Mouse (Mus musculus) left cerebral cortex, adult 2 months (tissue): ENCODE measurements around the gene Papln. TPM values are rescaled to one million over a fixed set of nuclear protein-coding genes. Genes with fewer than 3 reads are reported as not detected.

Experiments
- DNase-seq, 2 experiments: peaks; one replicate each; pipeline ENCODE4 v3.0.0; 2021 to 2022; ENCODE audit warnings: low spot score in 2 of 2, mixed read lengths in 1 of 2; ENCODE audit errors: extremely low spot score in 1 of 2
- H3K27ac ChIP-seq: fragments of 200-600 bp; 2 replicates; pipeline ENCODE4 v1.8.1; 2022
- H3K4me3 ChIP-seq: fragments of 200-600 bp; 2 replicates; pipeline ENCODE4 v1.8.1; 2022
- CTCF ChIP-seq: fragments of 200-600 bp; IDR thresholded peaks from 2 replicates; pipeline ENCODE4 v1.8.1; 2022; ENCODE audit warnings: antibody characterized with exemption, mild to moderate bottlenecking, moderate library complexity
- intact Hi-C: fragments of 180-260 bp; cut with DNase I; formaldehyde crosslinking; loops from one replicate; pipeline ENCODE4 v1.15.1; 2025
- total RNA-seq, 2 experiments: library from RNA; stranded (reverse); gene quantifications; 2 replicates each; pipeline ENCODE4 v1.2.3; 2021

The Papln gene
- total RNA-seq, 2 experiments from 2014 or later: 8.4 to 10.0 TPM

- DNase-seq: no peak
- intact Hi-C loops: loop anchor here (2.0 kb wide), 1 partner anchor 54 kb away; no protein-coding TSS in a partner anchor
- TF ChIP-seq CTCF: peak; percentile 78
- no peak overlapping the region for H3K4me3 ChIP-seq
- H3K27ac ChIP-seq: no peak overlapping the region
Measured at GRCm38 (mm10) chr12:83770418-83771256, 7.2 kb downstream of the Papln start.

- TF ChIP-seq CTCF: no peak
- DNase-seq: no peak
Measured at GRCm38 (mm10) chr12:83775621-83776020, 12.2 kb downstream of the Papln start.

GRCm38 (mm10) chr12:83776766-83777165 lies 13.3 kb downstream of the Papln start:
- TF ChIP-seq CTCF: no peak
- Histone ChIP-seq H3K4me3 (no peak overlapping the region), H3K27ac (no peak overlapping the region)
- intact Hi-C loops: no loop called here
- DNase-seq: no peak

More at GRCm38 (mm10) chr12:83775621-83776020, 12.2 kb downstream of the Papln start:
- Histone ChIP-seq H3K4me3 (no peak overlapping the region), H3K27ac (no peak overlapping the region)
- intact Hi-C loops: no loop called here

- intact Hi-C loops: no loop called here
- no peak for TF ChIP-seq CTCF
- DNase-seq: no peak
- Histone ChIP-seq H3K4me3 (no peak overlapping the region), H3K27ac (no peak overlapping the region)
Measured at GRCm38 (mm10) chr12:83780181-83780580, 16.7 kb downstream of the Papln start.

GRCm38 (mm10) chr12:83781204-83781603 lies 17.8 kb downstream of the Papln start:
- H3K27ac ChIP-seq: no peak overlapping the region
- no peak for DNase-seq
- no peak overlapping the region for H3K4me3 ChIP-seq
- no peak for TF ChIP-seq CTCF
- intact Hi-C loops: no loop called here

- TF ChIP-seq CTCF: no peak
- H3K4me3 ChIP-seq: no peak overlapping the region
- no peak for DNase-seq
- intact Hi-C loops: no loop called here
- H3K27ac ChIP-seq: no peak overlapping the region
Measured at GRCm38 (mm10) chr12:83781640-83782278, 18.3 kb downstream of the Papln start.

GRCm38 (mm10) chr12:83782669-83783068 lies 19.2 kb downstream of the Papln start:
- no peak for TF ChIP-seq CTCF
- no peak overlapping the region for H3K27ac ChIP-seq
- no peak overlapping the region for H3K4me3 ChIP-seq
- intact Hi-C loops: no loop called here
- DNase-seq: no peak

GRCm38 (mm10) chr12:83785305-83785704 lies 21.9 kb downstream of the Papln start:
- H3K27ac ChIP-seq: no peak overlapping the region
- no peak for DNase-seq
- intact Hi-C loops: no loop called here
- H3K4me3 ChIP-seq: no peak overlapping the region
- no peak for TF ChIP-seq CTCF

GRCm38 (mm10) chr12:83789051-83789780 lies 25.8 kb downstream of the Papln start:
- intact Hi-C loops: no loop called here
- H3K27ac ChIP-seq: no peak overlapping the region
- TF ChIP-seq CTCF: no peak

GRCm38 (mm10) chr12:83789781-83790140 lies 26.3 kb downstream of the Papln start:
- no peak for DNase-seq
- intact Hi-C loops: loop anchor here (5.0 kb wide), 1 partner anchor 72 kb away; no protein-coding TSS in a partner anchor
- no peak overlapping the region for H3K27ac ChIP-seq
- H3K4me3 ChIP-seq: no peak overlapping the region
- no peak for TF ChIP-seq CTCF

More at GRCm38 (mm10) chr12:83789051-83789780, 25.8 kb downstream of the Papln start:
- DNase-seq: no peak
- H3K4me3 ChIP-seq: no peak overlapping the region

GRCm38 (mm10) chr12:83790749-83791148 lies 27.3 kb downstream of the Papln start:
- no peak for TF ChIP-seq CTCF
- intact Hi-C loops: loop anchor here (5.0 kb wide), 1 partner anchor 73 kb away; no protein-coding TSS in a partner anchor
- no peak for DNase-seq

GRCm38 (mm10) chr12:83791737-83792136 lies 28.3 kb downstream of the Papln start:
- TF ChIP-seq CTCF: no peak
- DNase-seq: no peak

More at GRCm38 (mm10) chr12:83790749-83791148, 27.3 kb downstream of the Papln start:
- no peak overlapping the region for H3K27ac ChIP-seq
- no peak overlapping the region for H3K4me3 ChIP-seq

More at GRCm38 (mm10) chr12:83791737-83792136, 28.3 kb downstream of the Papln start:
- Histone ChIP-seq H3K4me3 (no peak overlapping the region), H3K27ac (no peak overlapping the region; the same call in 1 of the 2 replicates)
- intact Hi-C loops: loop anchor here (5.0 kb wide), 1 partner anchor 74 kb away; no protein-coding TSS in a partner anchor
